Mouse (Mus musculus): ENCODE data around the gene Mafg.

DNA sequence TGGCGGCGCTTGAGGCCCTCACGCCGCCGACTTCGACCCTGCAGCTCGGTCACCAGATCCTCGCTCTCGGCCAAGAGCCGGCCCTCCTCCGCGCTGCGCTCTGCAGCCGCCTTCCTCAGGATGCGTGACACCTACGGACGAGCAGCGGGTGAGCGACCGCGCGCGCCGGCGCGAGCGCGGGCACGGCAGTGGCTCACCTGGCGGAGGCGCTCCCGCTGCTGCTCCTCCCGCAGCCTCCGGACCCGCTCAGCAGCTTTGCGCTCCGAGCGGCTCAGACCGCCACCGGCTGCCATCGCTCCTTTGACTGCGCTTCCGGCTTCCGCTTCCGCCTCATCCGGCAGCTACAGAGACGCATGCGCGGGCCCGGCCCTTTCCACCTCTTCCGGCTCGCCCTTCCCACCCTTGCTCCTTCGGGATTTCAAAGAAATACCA lies 8.7 kb downstream of the Mafg start:
- TF ChIP-seq ZNF384 (IDR thresholded peaks at IDR 0.05; ENCODE audit: low read depth, low read length) (no peak), TBP (IDR thresholded peaks at IDR 0.05; ENCODE audit: low read depth, low read length) (peak; percentile 80), CTCF (IDR thresholded peaks at IDR 0.05 in 2 of 3, conservative IDR thresholded peaks at IDR 0.05 in 1 of 3; ENCODE audit: control insufficient read depth in 1 of 3, insufficient read depth in 1 of 3, low read depth in 2 of 3, low read length in 3 of 3, poor library complexity in 1 of 3, severe bottlenecking in 1 of 3) (0 out of 6 replicates have a peak, but pooled peaks of 1 of the 3 experiments have one; percentile 0), HCFC1 (IDR thresholded peaks at IDR 0.05; ENCODE audit: low read depth, low read length) (peak; percentile 91), NELFE (IDR thresholded peaks at IDR 0.05; ENCODE audit: low read depth, low read length) (peak; percentile 86), POLR2A (IDR thresholded peaks at IDR 0.05; ENCODE audit: control insufficient read depth in 1 of 2, insufficient read depth in 1 of 2, low read depth in 1 of 2, low read length in 2 of 2, poor library complexity in 1 of 2) (peak; percentile 76 to 87)
